ENCODE assay signal across 22 mouse cellular contexts in genomic region chr5:48114969-48115537, GRCm38 (mm10).
"Had no signal": no experiment of that assay in that cellular context is flagged by ENCODE, and none has a peak within 500 bp of the region (broad histone marks: within the 10 kb centered on the region; RNA-seq: fewer than 3 reads in every experiment).

No protein-coding gene starts in this region.

- H3K9me3 ChIP-seq: limb, embryonic 10.5 days; limb, embryonic 13.5 days; liver, embryonic 12.5 days; liver, embryonic 15.5 days; lung, embryonic 15.5 days; megakaryocyte, embryonic 14.5 days; midbrain, embryonic 12.5 days; neural tube, embryonic 12.5 days; stomach, embryonic 15.5 days had no signal

- H3K36me3 ChIP-seq: limb, embryonic 10.5 days; limb, embryonic 13.5 days; liver, embryonic 12.5 days; liver, embryonic 15.5 days; lung, embryonic 15.5 days; midbrain, embryonic 12.5 days; neural tube, embryonic 12.5 days; stomach, embryonic 15.5 days had no signal

- H3K27ac ChIP-seq: kidney, postnatal 0 days; layer of hippocampus, adult 2 months; limb, embryonic 10.5 days; limb, embryonic 13.5 days; liver, embryonic 12.5 days; liver, embryonic 15.5 days; lung, embryonic 15.5 days; midbrain, embryonic 12.5 days; neural tube, embryonic 12.5 days; stomach, embryonic 15.5 days had no signal

- H3K4me3 ChIP-seq: layer of hippocampus, adult 2 months; limb, embryonic 10.5 days; limb, embryonic 13.5 days; liver, embryonic 12.5 days; liver, embryonic 15.5 days; lung, embryonic 15.5 days; megakaryocyte, embryonic 14.5 days; midbrain, embryonic 12.5 days; neural tube, embryonic 12.5 days; stomach, embryonic 15.5 days had no signal

- ATAC-seq: liver, embryonic 12.5 days had no signal

- H3K4me1 ChIP-seq: limb, embryonic 10.5 days; limb, embryonic 13.5 days; liver, embryonic 12.5 days; liver, embryonic 15.5 days; lung, embryonic 15.5 days; megakaryocyte, embryonic 14.5 days; neural tube, embryonic 12.5 days; stomach, embryonic 15.5 days had no signal

- DNase-seq: kidney, adult 2 months; kidney, postnatal 25 days; layer of hippocampus, adult 9-11 months; liver; lung, adult 18-20 months; lung, postnatal 10 days; lung, postnatal 36 days; retina, postnatal 1 day; right cerebral cortex, postnatal 25 days; spleen, adult 18-20 months; thymus, postnatal 25 days had no signal

- H3K9ac ChIP-seq: limb, embryonic 13.5 days; liver, embryonic 12.5 days; liver, embryonic 15.5 days; lung, embryonic 15.5 days; midbrain, embryonic 12.5 days; neural tube, embryonic 12.5 days; stomach, embryonic 15.5 days had no signal

- H3K4me2 ChIP-seq: limb, embryonic 13.5 days; liver, embryonic 12.5 days; liver, embryonic 15.5 days; lung, embryonic 15.5 days; midbrain, embryonic 12.5 days; neural tube, embryonic 12.5 days; stomach, embryonic 15.5 days had no signal

- H3K27me3 ChIP-seq: limb, embryonic 13.5 days; liver, embryonic 12.5 days; liver, embryonic 15.5 days; lung, embryonic 15.5 days; megakaryocyte, embryonic 14.5 days; midbrain, embryonic 12.5 days; neural tube, embryonic 12.5 days; stomach, embryonic 15.5 days had no signal
